In the genomic region with DNA sequence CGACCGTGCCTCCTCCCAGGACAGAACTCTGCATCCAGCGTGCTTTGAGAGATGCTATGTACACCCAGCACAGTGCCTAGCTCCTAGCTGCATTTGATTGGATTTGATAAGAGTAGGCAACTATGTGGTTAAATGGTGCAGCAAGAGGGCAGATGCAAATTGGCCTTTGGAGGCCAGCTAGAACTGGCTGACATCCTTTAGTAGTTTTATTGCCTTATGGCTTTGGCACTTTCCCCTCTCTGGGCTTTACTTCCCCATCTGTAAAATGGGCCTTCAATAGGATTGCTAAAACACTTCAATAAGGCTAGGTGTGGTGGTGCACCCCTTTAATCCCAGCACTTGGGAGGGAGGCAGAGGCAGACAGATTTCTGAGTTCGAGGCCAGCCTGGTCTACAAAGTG, we compare ENCODE assay signal across 27 mouse cellular contexts. TPM values are rescaled to one million over a fixed set of nuclear protein-coding genes. Genes with fewer than 3 reads are reported as not detected.
A peak's percentile ranks its signal among the peaks of the same experiment; 100 is the strongest.
DNase-seq lines count a peak whose midpoint lies in the region; ATAC-seq and TF ChIP-seq lines count a peak whose summit lies in the region.
"Had no signal": no experiment of that assay in that cellular context is flagged by ENCODE, and none has a peak within 500 bp of the region (broad histone marks: within the 10 kb centered on the region; RNA-seq: fewer than 3 reads in every experiment).

No protein-coding gene starts in this region.

- H3K27me3 ChIP-seq in forebrain, embryonic 10.5 days (ENCODE audit: poor library complexity, severe bottlenecking), result no peaks in the 10 kb centered on the region
- no peaks in the 10 kb centered on the region for H3K27me3 ChIP-seq in forebrain, embryonic 14.5 days (replicated peaks; ENCODE audit: control insufficient read depth, insufficient read depth, low read length)
- H3K27me3 ChIP-seq in liver, postnatal 0 days (ENCODE audit: insufficient read depth, low read length), result no peaks in the 10 kb centered on the region
- H3K27me3 ChIP-seq in limb, embryonic 11.5 days (ENCODE audit: control insufficient read depth, insufficient read depth, low read length), result no peaks in the 10 kb centered on the region
- H3K27me3 ChIP-seq: heart, embryonic 15.5 days; midbrain, embryonic 15.5 days; neural tube, embryonic 13.5 days had no signal

- peaks cover 47% of the 10 kb centered on the region for H3K4me1 ChIP-seq in forebrain, embryonic 10.5 days
- peaks cover 6% of the 10 kb centered on the region for H3K4me1 ChIP-seq in forebrain, embryonic 14.5 days (ENCODE audit: control insufficient read depth, insufficient read depth, low read length)
- peaks cover 11% of the 10 kb centered on the region for H3K4me1 ChIP-seq in liver, postnatal 0 days (ENCODE audit: insufficient read depth)
- no peaks in the 10 kb centered on the region; the same call in none of the 2 replicates for H3K4me1 ChIP-seq in bone marrow, adult 2 months (ENCODE audit: control insufficient read depth, insufficient read depth, low read length)
- H3K4me1 ChIP-seq in limb, embryonic 11.5 days (ENCODE audit: control insufficient read depth, insufficient read depth, low read length), result peaks cover 49% of the 10 kb centered on the region

- DNase-seq in forebrain, embryonic 10.5 days (ENCODE audit: extremely low spot score, low spot score), result no peak
- DNase-seq in forebrain, embryonic 14.5 days (ENCODE audit: low spot score), result no peak
- DNase-seq in liver, postnatal 0 days, result no peak
- no peak for DNase-seq in liver
- no peak for DNase-seq in limb, embryonic 11.5 days (ENCODE audit: low spot score)
- DNase-seq in ovary, postnatal 14 days (ENCODE audit: low spot score), result no peak
- no peak for DNase-seq in adrenal gland, adult 8-10 months
- DNase-seq: adrenal gland, postnatal 10 days; cerebellum, adult 9-11 months; forebrain, postnatal 0 days; gastrocnemius, postnatal 25 days; heart, adult 2 months; heart, postnatal 36 days; kidney, adult 2 months; kidney, postnatal 36 days; lung, adult 2 months had no signal

- no peak for ATAC-seq in forebrain, embryonic 14.5 days
- ATAC-seq in liver, postnatal 0 days, result no peak
- ATAC-seq in limb, embryonic 11.5 days (ENCODE audit: insufficient number of reproducible peaks, low FRiP score, low TSS enrichment, low read depth), result no peak
- ATAC-seq: forebrain, postnatal 0 days; midbrain, embryonic 15.5 days had no signal

- no peak overlapping the region for H3K9ac ChIP-seq in forebrain, embryonic 14.5 days (ENCODE audit: low read length)
- no peak overlapping the region for H3K9ac ChIP-seq in liver, postnatal 0 days (replicated peaks)
- H3K9ac ChIP-seq in limb, embryonic 11.5 days (ENCODE audit: low read length), result no peak overlapping the region
- H3K9ac ChIP-seq: forebrain, postnatal 0 days; heart, embryonic 15.5 days; hindbrain, embryonic 14.5 days; midbrain, embryonic 15.5 days; neural tube, embryonic 13.5 days had no signal

- TF ChIP-seq CTCF in liver, postnatal 0 days (IDR thresholded peaks at IDR 0.05; ENCODE audit: low read depth), result no peak
- TF ChIP-seq CTCF in bone marrow, adult 2 months (IDR thresholded peaks at IDR 0.05; ENCODE audit: control insufficient read depth, insufficient read depth, low read length), result no peak

- TF ChIP-seq EP300 in liver, postnatal 0 days (IDR thresholded peaks at IDR 0.05; ENCODE audit: low read depth), result no peak

- no peak overlapping the region for H3K4me3 ChIP-seq in forebrain, embryonic 10.5 days
- H3K4me3 ChIP-seq in forebrain, embryonic 14.5 days (ENCODE audit: low read depth, low read length), result no peak overlapping the region
- H3K4me3 ChIP-seq in liver, postnatal 0 days (ENCODE audit: low read depth, low read length), result no peak overlapping the region
- H3K4me3 ChIP-seq in bone marrow, adult 2 months (replicated peaks; ENCODE audit: control insufficient read depth, low read depth, low read length), result no peak overlapping the region
- no peak overlapping the region for H3K4me3 ChIP-seq in limb, embryonic 11.5 days (ENCODE audit: low read depth, low read length)
- H3K4me3 ChIP-seq: heart, adult 2 months; heart, embryonic 15.5 days; midbrain, embryonic 15.5 days; myocyte; neural tube, embryonic 13.5 days had no signal

- no peak overlapping the region for H3K4me2 ChIP-seq in forebrain, embryonic 14.5 days (ENCODE audit: low read length)
- H3K4me2 ChIP-seq in liver, postnatal 0 days (ENCODE audit: low read depth, low read length), result no peak overlapping the region
- H3K4me2 ChIP-seq in limb, embryonic 11.5 days (ENCODE audit: low read depth, severe bottlenecking), result no peak overlapping the region
- H3K4me2 ChIP-seq: heart, embryonic 15.5 days; hindbrain, embryonic 14.5 days; liver, embryonic 11.5 days; midbrain, embryonic 15.5 days; neural tube, embryonic 13.5 days had no signal

- peak overlapping the region; percentile 74 for H3K27ac ChIP-seq in forebrain, embryonic 10.5 days
- no peak overlapping the region for H3K27ac ChIP-seq in forebrain, embryonic 14.5 days (ENCODE audit: low read depth, low read length)
- 0 out of 2 replicates have a peak overlapping the region, but pooled peaks have one; percentile 22 for H3K27ac ChIP-seq in liver, postnatal 0 days (ENCODE audit: low read depth)
- H3K27ac ChIP-seq in bone marrow, adult 2 months (ENCODE audit: control insufficient read depth, insufficient read depth, low read depth, low read length, poor library complexity), result peak overlapping the region; percentile 18; the same call in 1 of the 2 replicates
- H3K27ac ChIP-seq in limb, embryonic 11.5 days (replicated peaks; ENCODE audit: low read depth, low read length), result peak overlapping the region; percentile 52; the same call in 1 of the 2 replicates
- H3K27ac ChIP-seq: heart, adult 2 months; heart, embryonic 15.5 days; hindbrain, embryonic 14.5 days; midbrain, embryonic 15.5 days; neural tube, embryonic 13.5 days had no signal

- H3K9me3 ChIP-seq in forebrain, embryonic 10.5 days, result no peaks in the 10 kb centered on the region
- H3K9me3 ChIP-seq in forebrain, embryonic 14.5 days (replicated peaks; ENCODE audit: control insufficient read depth, low read length), result no peaks in the 10 kb centered on the region
- H3K9me3 ChIP-seq in liver, postnatal 0 days (ENCODE audit: low read length), result no peaks in the 10 kb centered on the region
- H3K9me3 ChIP-seq in limb, embryonic 11.5 days (ENCODE audit: control insufficient read depth, low read length), result no peaks in the 10 kb centered on the region
- H3K9me3 ChIP-seq: heart, embryonic 15.5 days; midbrain, embryonic 15.5 days; neural tube, embryonic 13.5 days had no signal

- TF ChIP-seq POLR2A in bone marrow, adult 2 months (IDR thresholded peaks at IDR 0.05; ENCODE audit: borderline replicate concordance, control insufficient read depth, low read depth, low read length), result no peak

- WGBS in forebrain, embryonic 10.5 days, result 67% methylated on average over 4 of the region's 4 CpGs
- WGBS in forebrain, embryonic 14.5 days, result 66% methylated on average over 4 of the region's 4 CpGs
- 44% methylated on average over 4 of the region's 4 CpGs for WGBS in liver, postnatal 0 days (ENCODE audit: insufficient replicate concordance)
- 41% methylated on average over 4 of the region's 4 CpGs for WGBS in bone marrow, adult 2 months
- WGBS in limb, embryonic 11.5 days, result 70% methylated on average over 4 of the region's 4 CpGs

- no peaks in the 10 kb centered on the region for H3K36me3 ChIP-seq in forebrain, embryonic 10.5 days (replicated peaks)
- H3K36me3 ChIP-seq in forebrain, embryonic 14.5 days (ENCODE audit: control insufficient read depth, insufficient read depth, low read length), result no peaks in the 10 kb centered on the region
- no peaks in the 10 kb centered on the region for H3K36me3 ChIP-seq in liver, postnatal 0 days (replicated peaks; ENCODE audit: insufficient read depth, low read length)
- no peaks in the 10 kb centered on the region for H3K36me3 ChIP-seq in limb, embryonic 11.5 days (ENCODE audit: control insufficient read depth, insufficient read depth, low read length)
- H3K36me3 ChIP-seq: heart, embryonic 15.5 days; midbrain, embryonic 15.5 days; neural tube, embryonic 13.5 days had no signal

RNA-seq across cellular contexts. Expression of a gene that starts 17.9 kb away (rescaled TPM):
- polyA plus RNA-seq in forebrain, embryonic 10.5 days (2016; fragmentation: Nextera tagmentation; extraction: Ambion mirVana), result 0.25 and 0.30 TPM in 2 replicates
- not detected in 2 replicates for polyA plus RNA-seq in forebrain, embryonic 14.5 days (2014; fragmentation: Nextera tagmentation; extraction: Ambion mirVana)
- 1.5 and 1.6 TPM in 2 replicates for polyA plus RNA-seq in liver, postnatal 0 days (2015; fragmentation: Nextera tagmentation; extraction: Ambion mirVana)
- polyA plus RNA-seq in bone marrow, adult 2 months (2011; ENCODE audit: insufficient read depth, insufficient read length, low replicate concordance, missing spikeins), result 1.5 and 9.7 TPM in 2 replicates
- 1.0 and 1.3 TPM in 2 replicates for polyA plus RNA-seq in limb, embryonic 11.5 days (2014; fragmentation: Nextera tagmentation; extraction: Ambion mirVana)
- total RNA-seq in adrenal gland, adult 8-10 months (2022), result under 1 TPM; 0.12 to 0.24 (median 0.16) TPM
- total RNA-seq: common myeloid progenitor, adult 5-6 weeks; gastrocnemius, postnatal 25 days; layer of hippocampus, adult 8-10 months; left cerebral cortex, postnatal 14 days had no signal
- polyA plus RNA-seq: hindbrain, embryonic 14.5 days; midbrain, embryonic 15.5 days; neural tube, embryonic 13.5 days had no signal

RNA-seq across cellular contexts. Expression of a gene that starts 47.9 kb away (rescaled TPM):
- polyA plus RNA-seq in forebrain, embryonic 10.5 days (2016; fragmentation: Nextera tagmentation; extraction: Ambion mirVana), result 0.49 and 0.81 TPM in 2 replicates
- polyA plus RNA-seq in forebrain, embryonic 14.5 days (2014; fragmentation: Nextera tagmentation; extraction: Ambion mirVana), result 0.08 TPM in 1 of 2 replicates, not detected in the other
- polyA plus RNA-seq in liver, postnatal 0 days (2015; fragmentation: Nextera tagmentation; extraction: Ambion mirVana), result 0.25 and 0.31 TPM in 2 replicates
- not detected in 2 replicates for polyA plus RNA-seq in bone marrow, adult 2 months (2011; ENCODE audit: insufficient read depth, insufficient read length, low replicate concordance, missing spikeins)
- polyA plus RNA-seq in limb, embryonic 11.5 days (2014; fragmentation: Nextera tagmentation; extraction: Ambion mirVana), result 1.2 and 1.6 TPM in 2 replicates
- 1 to 10 TPM in 1 of 4 experiments, under 1 TPM in 3; 0.28 to 1.3 (median 0.31) TPM for total RNA-seq in adrenal gland, adult 8-10 months (2022)
- polyA plus RNA-seq: activated CD4-positive, CD25-positive, alpha-beta regulatory T cell, adult 4 months; forebrain, postnatal 0 days; liver, embryonic 11.5 days had no signal
